Mouse (Mus musculus) CH12.LX (cell line): ENCODE results near the gene Bcas3. TPM values are rescaled to one million over a fixed set of nuclear protein-coding genes. Genes with fewer than 3 reads are reported as not detected.

Experiments
- DNase-seq: peaks from one replicate; pipeline ENCODE4 v3.0.0-alpha.2; 2013; ENCODE audit errors: extremely low read depth
- H3K27ac ChIP-seq: 2 replicates; pipeline ENCODE4 v1.5.1; 2012; ENCODE audit warnings: low read depth, mild to moderate bottlenecking, control low read depth, moderate library complexity; ENCODE audit not compliant: insufficient read depth
- H3K27me3 ChIP-seq: replicated peaks from 2 replicates; pipeline ENCODE3; 2012; ENCODE audit warnings: inconsistent platforms
- H3K36me3 ChIP-seq, 2 experiments: replicated peaks in 1 of 2; 2 replicates each; pipeline versions ENCODE3 to v1.6.1; 2012; ENCODE audit warnings: inconsistent platforms in 1 of 2, low read length in 1 of 2, mild to moderate bottlenecking in 1 of 2, mixed read lengths in 1 of 2, moderate library complexity in 1 of 2; ENCODE audit not compliant: control insufficient read depth in 1 of 2, insufficient read depth in 1 of 2
- H3K4me1 ChIP-seq, 2 experiments: 2 replicates each; pipeline ENCODE4 v1.6.1; 2012; ENCODE audit warnings: inconsistent platforms in 1 of 2, moderate library complexity in 1 of 2; ENCODE audit not compliant: insufficient read depth in 2 of 2, control insufficient read depth in 1 of 2
- H3K4me2 ChIP-seq: 2 replicates; pipeline ENCODE4 v1.6.1; 2012; ENCODE audit warnings: low read depth, mild to moderate bottlenecking, control low read depth; ENCODE audit not compliant: poor library complexity, insufficient read depth, severe bottlenecking
- H3K4me3 ChIP-seq, 3 experiments: fragments of 150-350 bp in 1 of 3; sonication (generic) in 1 of 3; replicated peaks in 1 of 3; 2 replicates each; pipeline versions ENCODE3 to v1.5.1; 2011 to 2012; ENCODE audit warnings: low read depth in 2 of 3, low read length in 2 of 3, mild to moderate bottlenecking in 2 of 3, moderate library complexity in 2 of 3, control low read depth in 1 of 3, improper control_type of control experiment in 1 of 3, inconsistent platforms in 1 of 3, mixed read lengths in 1 of 3; ENCODE audit not compliant: poor library complexity in 1 of 3
- H3K79me2 ChIP-seq: replicated peaks from 2 replicates; pipeline ENCODE4 v1.6.1; 2012; ENCODE audit warnings: mild to moderate bottlenecking, moderate library complexity; ENCODE audit not compliant: control insufficient read depth, poor library complexity, insufficient read depth, severe bottlenecking; ENCODE audit errors: extremely low read depth
- H3K9ac ChIP-seq: 2 replicates; pipeline ENCODE4 v1.6.1; 2012; ENCODE audit warnings: low read depth, mild to moderate bottlenecking, control low read depth, moderate library complexity; ENCODE audit not compliant: insufficient read depth
- H3K9me3 ChIP-seq: replicated peaks from 2 replicates; pipeline ENCODE3; 2012; ENCODE audit warnings: low read length, inconsistent platforms, mixed read lengths
- CHD1 ChIP-seq: IDR thresholded peaks from 2 replicates; pipeline ENCODE4 v1.6.1; 2012; ENCODE audit warnings: low read depth, low read length, improper control_type of control experiment, inconsistent platforms
- CHD2 ChIP-seq: IDR thresholded peaks from 2 replicates; pipeline ENCODE4 v1.6.1; 2011; ENCODE audit warnings: low read length, improper control_type of control experiment
- CTCF ChIP-seq, 2 experiments: IDR thresholded peaks in 1 of 2; conservative IDR thresholded peaks in 1 of 2; 2 replicates each; pipeline ENCODE4 v1.5.1; 2011 to 2012; ENCODE audit warnings: low read depth in 2 of 2, low read length in 2 of 2, improper control_type of control experiment in 1 of 2, inconsistent platforms in 1 of 2, mild to moderate bottlenecking in 1 of 2, moderate library complexity in 1 of 2
- ELF1 ChIP-seq: IDR thresholded peaks from 2 replicates; pipeline ENCODE4 v1.6.1; 2014; ENCODE audit warnings: low read depth, mild to moderate bottlenecking, inconsistent platforms, low read length, improper control_type of control experiment
- GABPA ChIP-seq: IDR thresholded peaks from 2 replicates; pipeline ENCODE4 v1.6.1; 2012; ENCODE audit warnings: low read depth, low read length, improper control_type of control experiment, inconsistent platforms; ENCODE audit not compliant: insufficient replicate concordance
- HCFC1 ChIP-seq: IDR thresholded peaks from 2 replicates; pipeline ENCODE4 v1.6.1; 2012; ENCODE audit warnings: low read depth, mild to moderate bottlenecking, inconsistent platforms, low read length, improper control_type of control experiment
- IRF4 ChIP-seq: IDR thresholded peaks from 2 replicates; pipeline ENCODE4 v1.6.1; 2014; ENCODE audit warnings: low read depth, mild to moderate bottlenecking, inconsistent platforms, low read length, improper control_type of control experiment
- KAT2A ChIP-seq: IDR thresholded peaks from 2 replicates; pipeline ENCODE4 v1.6.1; 2012; ENCODE audit warnings: low read length, improper control_type of control experiment, inconsistent platforms; ENCODE audit not compliant: insufficient replicate concordance
- MAZ ChIP-seq: IDR thresholded peaks from 2 replicates; pipeline ENCODE4 v1.6.1; 2012; ENCODE audit warnings: low read depth, mild to moderate bottlenecking, inconsistent platforms, low read length, improper control_type of control experiment, moderate library complexity
- MEF2A ChIP-seq: IDR thresholded peaks from 2 replicates; pipeline ENCODE4 v1.6.1; 2014; ENCODE audit warnings: low read depth, mild to moderate bottlenecking, inconsistent platforms, low read length, improper control_type of control experiment, borderline replicate concordance
- MYC ChIP-seq: IDR thresholded peaks from 2 replicates; pipeline ENCODE4 v1.6.1; 2011; ENCODE audit warnings: low read depth, mild to moderate bottlenecking, improper control_type of control experiment, low read length
- NELFE ChIP-seq: IDR thresholded peaks from 2 replicates; pipeline ENCODE4 v1.6.1; 2011; ENCODE audit warnings: low read depth, low read length, improper control_type of control experiment
- NRF1 ChIP-seq: IDR thresholded peaks from 2 replicates; pipeline ENCODE4 v1.6.1; 2014; ENCODE audit warnings: low read depth, mild to moderate bottlenecking, inconsistent platforms, low read length, improper control_type of control experiment, moderate library complexity
- TBP ChIP-seq: conservative IDR thresholded peaks from 2 replicates; pipeline ENCODE4 v1.6.1; 2011; ENCODE audit warnings: low read depth, low read length, improper control_type of control experiment
- UBTF ChIP-seq: IDR thresholded peaks from 2 replicates; pipeline ENCODE4 v1.6.1; 2012; ENCODE audit warnings: low read depth, mild to moderate bottlenecking, inconsistent platforms, low read length, improper control_type of control experiment, moderate library complexity
- USF1 ChIP-seq: IDR thresholded peaks from 2 replicates; pipeline ENCODE4 v1.6.1; 2014; ENCODE audit warnings: low read depth, mild to moderate bottlenecking, inconsistent platforms, low read length, improper control_type of control experiment
- ZKSCAN1 ChIP-seq: IDR thresholded peaks from 2 replicates; pipeline ENCODE4 v1.6.1; 2012; ENCODE audit warnings: low read depth, inconsistent platforms, low read length, improper control_type of control experiment, borderline replicate concordance
- dilution Hi-C: fragments of 300-500 bp; cut with MboI; formaldehyde crosslinking; loops from 2 replicates; pipeline ENCODE4 v1.14.3; 2020; ENCODE audit warnings: low sequenced_read_pairs; ENCODE audit not compliant: extremely low pct_unique_long_range_greater_than_20kb, extremely low pct_ligation_motif_present
- in situ Hi-C: fragments of 300-500 bp; cut with MboI; formaldehyde crosslinking; loops from 3 replicates; pipeline ENCODE4 v1.14.3; 2019; ENCODE audit warnings: low sequenced_read_pairs, low pct_ligation_motif_present, low pct_unique_long_range_greater_than_20kb, mixed read lengths
- polyA plus RNA-seq: library from polyadenylated mRNA; unstranded; fragments of >175 nt; gene quantifications from 2 replicates; pipeline ENCODE4 v1.2.1, GENCODE M21; 2012; ENCODE audit warnings: low read depth; ENCODE audit not compliant: insufficient read length
- total RNA-seq, 2 experiments: library from RNA; depleted of rRNA; stranded (reverse); fragments of 300-350 nt in 1 of 2; fragments of >200 nt in 1 of 2; gene quantifications; 2 replicates each; pipeline ENCODE4 v1.2.3; 2012 to 2014

The Bcas3 gene
- total and polyA plus RNA-seq, 3 experiments: 8.2 to 21.3 (median 9.7) TPM

- Histone ChIP-seq H3K9me3 (no peaks in the 10 kb centered on the region), H3K36me3 (peaks cover 0 to 2% of the 10 kb centered on the region in 2 experiments), H3K9ac (no peak overlapping the region), H3K4me1 (0 out of 4 replicates have a peak, but pooled peaks cover 0 to 3% of the 10 kb centered on the region in 2 experiments), H3K27ac (no peak overlapping the region), H3K79me2 (no peaks in the 10 kb centered on the region), H3K4me3 (no peak overlapping the region), H3K4me2 (no peak overlapping the region), H3K27me3 (no peaks in the 10 kb centered on the region)
- in situ Hi-C loops (no loop called here), dilution Hi-C loops (no loop called here)
- no peak for DNase-seq
- TF ChIP-seq MYC: no peak
- no peak for TF ChIP-seq ELF1
- no peak for TF ChIP-seq TBP
- TF ChIP-seq IRF4: no peak
- TF ChIP-seq CHD2: no peak
- TF ChIP-seq KAT2A: no peak
Measured at GRCm38 (mm10) chr11:85492231-85492630, 139.3 kb downstream of the Bcas3 start.

DNA sequence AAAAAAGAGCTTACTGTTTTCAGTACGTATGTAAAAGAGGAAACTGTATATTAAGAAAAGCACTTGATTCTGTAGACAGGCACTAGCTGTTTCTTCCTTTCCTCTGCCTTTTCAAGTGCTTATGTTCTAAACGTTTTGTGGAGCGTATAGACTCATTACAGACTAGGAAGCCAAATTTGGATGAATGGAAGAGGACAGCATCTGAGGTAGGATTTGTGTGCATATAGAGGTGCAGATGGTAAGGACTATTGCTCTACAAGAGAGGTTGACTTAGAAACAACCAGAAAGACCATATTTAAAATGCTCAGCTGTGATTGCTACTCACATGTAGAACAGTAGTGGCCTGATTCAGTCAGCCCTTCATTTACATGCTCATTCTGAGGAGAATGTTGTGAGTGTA is 139.7 kb downstream of the Bcas3 start:
- Histone ChIP-seq H3K4me3 (no peak overlapping the region), H3K4me1 (0 out of 4 replicates have a peak, but pooled peaks cover 0 to 3% of the 10 kb centered on the region in 2 experiments), H3K79me2 (no peaks in the 10 kb centered on the region), H3K4me2 (no peak overlapping the region), H3K27me3 (no peaks in the 10 kb centered on the region), H3K27ac (no peak overlapping the region), H3K9ac (no peak overlapping the region), H3K9me3 (no peaks in the 10 kb centered on the region), H3K36me3 (peaks cover 0 to 2% of the 10 kb centered on the region in 2 experiments)
- dilution Hi-C loops: no loop called here
- DNase-seq: no peak
- in situ Hi-C loops: no loop called here
- TF ChIP-seq CTCF (conservative IDR thresholded peaks at IDR 0.05 in 1 of 2, IDR thresholded peaks at IDR 0.05 in 1 of 2; ENCODE audit: low read depth in 2 of 2, low read length in 2 of 2) (no peak), GABPA (no peak), ZKSCAN1 (no peak), MEF2A (no peak), IRF4 (no peak), CHD2 (no peak), NRF1 (no peak), KAT2A (no peak), MAZ (no peak), CHD1 (no peak), NELFE (no peak), UBTF (no peak), USF1 (no peak), HCFC1 (no peak)
